Mouse (Mus musculus) left cerebral cortex, postnatal 36 days (tissue): ENCODE measurements around the gene Sod3. TPM values are rescaled to one million over a fixed set of nuclear protein-coding genes. Genes with fewer than 3 reads are reported as not detected.

ENCODE experiments used
- total RNA-seq, 2 experiments: library from RNA; stranded (reverse); gene quantifications; 2 replicates each; pipeline ENCODE4 v1.2.3; 2021

The Sod3 gene
- total RNA-seq, 2 experiments from 2014 or later, result 6.3 to 7.0 TPM

Other genes starting within 250 kb of the Sod3 start
- gene Dhx15, start 173.3 kb upstream of the Sod3 start, total RNA-seq, result 10 to 100 TPM; 74.9 to 98.7 TPM
- 10 to 100 TPM; 65.0 to 73.3 TPM for gene Ccdc149, start 107.7 kb downstream of the Sod3 start, total RNA-seq
- gene Lgi2, start 202.7 kb downstream of the Sod3 start, total RNA-seq, result 10 to 100 TPM; 52.5 to 56.3 TPM